Mouse (Mus musculus) heart, adult 11 months (tissue): ENCODE data around the gene Ldhd.

Source experiments
- DNase-seq: peaks from one replicate; pipeline ENCODE4 v3.0.0; 2022

Ldhd gene

GRCm38 (mm10) chr8:111594044-111594840, 35.9 kb downstream of the Ldhd start:
- no peak for DNase-seq

- no peak for DNase-seq
Measured at GRCm38 (mm10) chr8:111592390-111592910, 37.7 kb downstream of the Ldhd start.

GRCm38 (mm10) chr8:111591176-111591575, 39.0 kb downstream of the Ldhd start:
- no peak for DNase-seq

- DNase-seq: no peak
Measured at GRCm38 (mm10) chr8:111590214-111590613, 40.0 kb downstream of the Ldhd start.

GRCm38 (mm10) chr8:111588336-111588735, 41.8 kb downstream of the Ldhd start:
- DNase-seq: no peak

GRCm38 (mm10) chr8:111587545-111588094, 42.6 kb downstream of the Ldhd start:
- DNase-seq: no peak

GRCm38 (mm10) chr8:111584946-111585345, 45.2 kb downstream of the Ldhd start:
- DNase-seq: peak; percentile 93

GRCm38 (mm10) chr8:111582386-111582785, 47.8 kb downstream of the Ldhd start:
- DNase-seq: no peak

- DNase-seq: peak; percentile 91
Measured at GRCm38 (mm10) chr8:111580306-111580705, 49.9 kb downstream of the Ldhd start.

GRCm38 (mm10) chr8:111579318-111579717, 50.9 kb downstream of the Ldhd start:
- DNase-seq: no peak

GRCm38 (mm10) chr8:111577880-111578533, 52.2 kb downstream of the Ldhd start:
- peak; percentile 77 for DNase-seq

- DNase-seq: no peak
Measured at GRCm38 (mm10) chr8:111576501-111576900, 53.7 kb downstream of the Ldhd start.

- DNase-seq: no peak
Measured at GRCm38 (mm10) chr8:111575492-111575891, 54.7 kb downstream of the Ldhd start.

GRCm38 (mm10) chr8:111574016-111574415, 56.2 kb downstream of the Ldhd start:
- DNase-seq: no peak
